Mouse (Mus musculus) adrenal gland, postnatal 14 days (tissue): ENCODE measurements at regions not wholly inside any gene's neighbourhood (a gene's known extent, or its start where the extent isn't known, plus 50 kb on each side); places are given as distances from the start of the nearest gene placed in this dataset.
A peak's percentile ranks its signal among the peaks of the same experiment; 100 is the strongest.

Experiments used
- DNase-seq: peaks from one replicate; pipeline ENCODE4 v3.0.0; 2021; ENCODE audit warnings: mixed read lengths

- no peak for DNase-seq
Observed at GRCm38 (mm10) chr1:183624266-183624665, 206.3 kb downstream of the Hhipl2 start.

DNA sequence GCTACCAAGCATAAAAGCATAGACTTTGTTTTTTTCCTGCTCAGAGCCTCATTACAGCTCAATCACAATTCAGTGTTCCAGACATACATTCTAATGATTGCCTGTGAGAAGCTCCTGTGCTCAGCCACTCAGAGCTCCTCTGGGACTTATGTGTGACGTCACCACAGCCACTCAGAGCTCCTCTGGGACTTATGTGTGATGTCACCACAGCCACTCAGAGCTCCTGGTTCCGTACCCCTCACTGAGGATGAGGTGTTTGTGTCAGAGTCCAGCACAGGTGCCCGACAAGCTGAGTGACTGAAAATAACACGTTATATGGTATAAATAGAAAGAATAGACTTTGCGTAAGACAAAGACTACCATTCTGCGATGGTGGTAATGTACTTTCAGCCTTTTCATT, 215.8 kb downstream of the Hhipl2 start:
- no peak for DNase-seq

DNA sequence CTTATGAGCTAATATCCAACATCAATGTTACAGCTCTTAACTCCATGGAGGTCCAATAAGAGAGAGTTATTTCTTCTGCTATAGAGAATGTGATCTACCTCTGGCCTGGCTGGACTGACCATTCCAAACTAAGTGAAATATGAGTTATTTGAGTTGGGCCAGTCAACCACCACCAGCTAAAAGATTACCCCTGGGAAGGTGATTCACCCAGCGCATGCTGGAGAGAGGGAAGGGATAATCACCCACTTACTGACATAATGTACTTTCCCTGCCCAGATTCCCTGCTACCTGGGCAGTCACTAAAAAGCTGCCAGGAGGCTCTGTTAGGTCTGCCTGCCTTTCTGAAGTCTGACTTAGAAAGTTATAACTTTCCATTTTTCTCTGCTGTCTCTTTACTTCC, 216.8 kb downstream of the Hhipl2 start:
- DNase-seq: no peak

DNA sequence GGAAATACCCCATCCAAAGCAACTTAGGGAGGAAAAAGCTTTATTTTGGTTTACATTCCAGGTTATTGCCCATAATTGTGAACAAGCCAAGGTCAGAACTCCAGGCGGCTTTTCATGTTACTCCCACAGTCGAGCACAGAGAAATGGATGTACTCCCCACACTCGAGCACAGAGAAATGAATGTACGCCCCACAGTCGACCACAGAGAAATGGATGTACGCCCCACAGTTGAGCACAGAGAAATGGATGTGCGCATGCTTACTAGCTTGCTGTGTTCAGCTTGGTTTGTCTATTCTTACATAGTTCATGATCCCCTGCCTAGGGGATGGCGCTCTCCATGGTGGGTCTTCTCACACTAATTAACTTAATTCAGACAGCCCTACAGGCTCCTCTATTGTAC, 219.2 kb downstream of the Hhipl2 start:
- no peak for DNase-seq

GRCm38 (mm10) chr1:183639332-183639731, 221.3 kb downstream of the Hhipl2 start:
- no peak for DNase-seq

DNA sequence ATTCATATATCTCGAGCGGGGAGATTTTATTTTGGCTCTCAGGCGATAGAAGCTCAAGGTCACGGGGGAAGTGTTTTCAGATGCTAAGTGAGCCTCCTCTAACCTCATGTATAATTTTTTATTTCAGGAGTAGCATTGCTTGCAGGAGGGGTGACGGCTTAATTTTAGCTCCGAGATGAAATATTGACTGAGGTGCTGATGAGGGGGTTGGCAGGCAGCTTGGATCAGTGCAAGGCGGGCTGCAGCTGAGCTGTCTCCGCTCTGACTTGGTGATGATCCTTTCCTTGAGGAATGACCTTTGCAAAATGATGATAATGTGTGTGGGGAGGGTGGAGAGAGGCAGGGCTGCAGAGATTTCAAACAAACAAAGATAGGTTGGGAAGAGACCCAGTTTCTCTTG, 222.6 kb downstream of the Hhipl2 start:
- DNase-seq: peak; percentile 11

DNA sequence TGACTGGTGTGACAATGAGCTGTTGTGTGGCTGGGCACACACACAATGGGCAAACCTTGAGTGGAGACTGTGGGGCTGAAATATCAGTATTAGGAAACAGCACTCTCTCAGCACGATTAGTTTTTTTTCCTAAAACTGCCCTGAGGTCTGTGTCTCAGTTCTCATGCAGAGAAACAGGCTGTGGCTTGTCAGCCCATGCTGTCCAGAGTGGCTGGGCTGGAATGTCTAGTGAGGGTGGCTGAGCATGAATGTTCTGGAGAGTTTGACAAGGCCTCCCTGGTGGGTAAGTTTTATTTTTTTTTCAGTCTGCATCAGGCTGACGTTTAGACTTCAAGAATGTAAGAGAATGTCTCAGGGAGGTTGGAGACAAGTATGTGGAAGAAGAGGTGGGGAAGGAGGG, 226.0 kb downstream of the Hhipl2 start:
- no peak for DNase-seq

DNA sequence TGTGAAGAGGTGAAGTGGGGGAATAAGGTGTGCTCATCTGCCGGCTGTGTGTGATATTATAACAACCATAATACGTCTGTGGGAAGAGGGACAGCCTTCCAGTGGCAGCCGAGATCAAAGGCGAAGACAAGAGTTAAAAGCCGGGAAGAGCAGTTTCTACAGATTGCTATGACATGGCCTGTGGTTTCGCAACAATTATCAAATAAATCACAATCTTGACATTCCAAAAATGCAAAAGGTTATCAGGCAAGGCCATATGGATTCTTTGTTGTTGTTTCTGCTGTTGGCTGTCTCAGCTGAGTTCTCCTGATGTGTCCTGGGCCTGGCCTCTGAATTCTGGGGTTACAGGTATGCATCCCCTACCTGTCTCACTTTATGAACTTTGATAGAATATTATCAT, 235.9 kb downstream of the Hhipl2 start:
- DNase-seq: peak; percentile 23

DNA sequence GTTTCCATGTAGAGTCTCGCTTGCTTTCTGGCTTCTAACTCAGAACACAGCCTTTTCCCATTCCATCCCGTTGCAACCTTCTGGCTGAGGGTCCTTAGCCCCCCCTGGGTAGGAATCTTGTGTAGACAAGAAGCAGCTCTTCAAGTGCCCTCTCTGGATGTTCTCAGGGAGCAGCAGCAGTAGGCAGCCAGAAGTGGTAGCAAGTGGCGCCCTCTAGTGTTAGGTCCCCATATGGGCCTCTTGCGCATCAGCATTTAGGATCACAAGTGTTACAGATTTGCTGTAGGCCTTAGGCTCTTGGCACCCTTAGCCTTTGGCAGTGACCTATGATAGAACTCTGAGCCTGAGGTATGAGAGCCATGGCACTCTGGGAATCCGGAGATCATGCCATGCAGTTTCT, 239.0 kb downstream of the Hhipl2 start:
- peak; percentile 81 for DNase-seq

DNA sequence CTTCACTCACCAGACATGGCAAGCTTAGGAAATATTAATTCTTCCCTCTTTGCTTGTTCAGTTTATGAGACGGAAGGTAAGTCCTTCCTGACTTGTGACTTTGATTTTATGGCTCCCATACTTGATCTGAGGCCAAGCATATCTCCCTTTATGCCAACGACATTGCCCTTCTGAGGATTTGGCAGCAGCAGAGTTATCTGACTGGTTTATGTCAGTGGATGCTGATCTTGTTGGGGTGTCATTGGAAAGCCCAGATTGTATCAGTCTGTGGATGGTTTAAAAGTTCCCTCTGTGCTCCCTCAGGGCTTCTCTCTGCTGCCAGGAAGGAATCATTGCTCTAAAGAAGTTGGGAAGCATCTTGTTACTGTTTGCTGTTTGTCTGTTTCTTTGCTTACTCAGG, 242.5 kb downstream of the Hhipl2 start:
- no peak for DNase-seq

DNA sequence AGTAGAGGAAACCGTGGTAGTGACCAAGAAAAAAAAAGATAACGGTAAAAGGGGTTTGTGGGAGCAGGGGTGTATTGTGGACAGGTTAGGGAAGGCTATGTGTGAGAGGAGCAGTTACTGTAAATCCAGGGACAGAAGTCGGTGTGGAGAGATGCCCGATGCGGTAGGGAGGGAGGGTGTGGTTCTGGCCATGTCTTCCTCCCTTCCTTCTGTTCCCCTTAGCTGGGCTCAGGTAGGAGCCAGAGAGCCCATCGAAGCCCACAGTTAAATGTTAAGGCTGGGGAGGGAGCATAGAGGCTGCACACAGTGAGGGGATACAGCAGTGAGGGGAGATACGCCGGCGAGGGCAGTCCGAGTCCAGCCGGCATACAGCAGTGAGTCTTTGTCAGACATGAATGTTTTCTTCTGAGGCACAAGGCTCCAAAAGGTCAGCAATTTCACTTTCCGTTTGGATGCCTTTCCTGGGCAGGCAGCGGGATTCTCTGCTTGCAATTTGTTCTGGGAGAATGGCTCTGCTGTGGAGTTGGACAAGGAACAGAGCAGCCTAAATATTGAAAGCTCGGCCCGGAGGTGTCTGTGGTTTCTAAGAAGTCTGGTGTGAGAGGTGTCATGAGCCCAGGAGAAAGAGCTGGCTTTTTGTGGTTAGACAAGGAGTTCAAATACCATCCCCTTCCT, 244.5 kb downstream of the Hhipl2 start:
- no peak for DNase-seq

GRCm38 (mm10) chr1:183669271-183669670, 251.3 kb downstream of the Hhipl2 start:
- no peak for DNase-seq

- DNase-seq: peak; percentile 47
Observed at GRCm38 (mm10) chr1:183669674-183670073, 251.7 kb downstream of the Hhipl2 start.

DNA sequence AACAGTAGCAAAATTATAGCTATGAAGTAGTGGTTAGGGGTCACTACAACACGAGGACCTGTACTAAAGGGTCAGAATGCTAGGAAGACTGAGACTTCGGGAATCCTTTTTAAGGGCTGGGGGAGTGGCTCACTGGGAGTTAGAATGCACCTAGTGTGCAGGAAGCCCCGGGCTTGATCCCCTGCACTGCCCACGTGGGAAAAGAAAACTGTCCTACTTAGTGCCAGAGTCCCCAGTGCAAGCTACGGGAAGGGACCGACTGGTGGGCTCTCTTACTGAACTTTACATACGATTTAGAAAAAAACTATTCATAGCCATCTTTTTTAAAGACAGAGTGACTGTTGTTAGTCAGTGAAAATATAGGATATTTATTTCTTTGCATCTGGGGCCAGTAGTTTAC, 252.5 kb downstream of the Hhipl2 start:
- DNase-seq: no peak

DNA sequence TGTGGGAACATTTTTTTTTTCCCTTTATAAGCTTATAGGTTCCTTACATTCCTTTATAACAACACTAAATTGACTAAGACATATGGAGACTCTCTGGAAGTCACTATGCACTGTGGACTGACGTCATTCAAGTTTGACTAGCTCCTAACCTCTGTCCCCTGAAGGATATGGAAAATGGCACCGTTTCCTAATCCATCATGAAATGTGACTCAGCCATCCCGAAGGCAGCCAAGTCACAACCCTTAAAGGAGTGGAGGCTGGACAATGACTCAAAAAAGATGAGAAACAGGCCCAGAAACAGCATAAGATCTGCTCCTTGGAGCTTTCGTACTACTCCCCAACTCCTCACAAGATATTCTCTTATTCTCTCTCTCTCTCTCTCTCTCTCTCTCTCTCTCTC, 253.5 kb downstream of the Hhipl2 start:
- DNase-seq: peak; percentile 31

- DNase-seq: no peak
Observed at GRCm38 (mm10) chr1:183672521-183672920, 254.5 kb downstream of the Hhipl2 start.

- no peak for DNase-seq
Observed at GRCm38 (mm10) chr1:183677585-183677984, 259.6 kb downstream of the Hhipl2 start.

DNA sequence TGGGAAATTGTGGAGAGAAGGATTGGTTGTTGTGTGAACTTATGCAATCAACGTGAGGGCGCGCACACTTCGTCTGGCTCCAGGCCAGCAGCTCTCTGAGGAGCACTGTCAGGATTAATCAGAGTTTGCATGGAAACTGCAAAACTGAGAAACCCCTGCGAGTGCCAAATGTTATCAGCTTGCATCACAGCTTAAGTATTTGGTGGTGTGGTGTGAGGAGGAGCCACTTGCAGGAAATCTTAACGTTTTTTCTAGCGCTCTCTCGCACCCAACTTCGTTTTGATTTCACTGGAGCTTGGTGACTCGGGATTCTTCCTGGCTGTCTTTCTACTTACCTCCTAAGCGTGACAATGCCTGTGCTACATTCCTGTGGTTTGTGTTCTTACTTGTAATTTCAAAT, 261.9 kb downstream of the Hhipl2 start:
- DNase-seq: peak; percentile 61

DNA sequence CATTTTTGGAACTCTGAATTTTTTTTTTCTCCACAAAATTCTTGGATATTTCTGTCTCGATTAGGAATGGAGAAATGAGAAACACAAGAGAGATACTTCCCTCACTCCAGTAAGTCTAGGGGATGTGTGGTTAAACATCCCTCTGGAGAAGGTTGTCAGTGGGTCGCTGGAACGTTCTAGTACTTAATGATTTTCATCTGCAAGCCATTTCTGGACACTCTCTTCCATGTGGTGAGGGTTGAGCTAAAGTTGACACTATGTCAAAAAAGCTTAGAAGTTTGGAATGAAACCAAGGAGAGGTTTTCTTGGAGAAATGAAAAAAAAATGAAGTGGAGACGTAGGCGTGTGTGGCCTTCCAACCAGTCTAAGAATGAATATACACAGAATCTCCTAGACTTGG, 268.0 kb downstream of the Hhipl2 start:
- DNase-seq: no peak

DNA sequence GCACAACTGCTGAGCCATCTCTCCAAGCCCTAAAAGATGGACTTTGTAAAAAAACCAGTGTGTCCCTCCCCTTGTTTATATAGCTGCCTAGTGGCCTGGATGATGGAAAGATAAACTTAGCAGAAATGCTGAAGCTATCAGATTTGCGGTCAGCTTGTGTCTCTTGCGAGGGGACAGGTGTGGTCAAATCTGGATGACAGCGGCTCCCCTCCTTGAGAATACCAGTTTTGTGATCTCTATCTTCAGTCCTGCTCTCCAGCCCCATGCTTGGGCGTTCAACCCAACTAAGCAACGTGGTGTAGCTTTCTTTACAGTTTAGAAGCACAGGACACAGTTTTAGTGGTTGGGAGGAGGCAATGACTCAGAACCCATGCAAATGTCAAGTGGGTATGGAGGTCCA, 274.7 kb downstream of the Hhipl2 start:
- DNase-seq: no peak

DNA sequence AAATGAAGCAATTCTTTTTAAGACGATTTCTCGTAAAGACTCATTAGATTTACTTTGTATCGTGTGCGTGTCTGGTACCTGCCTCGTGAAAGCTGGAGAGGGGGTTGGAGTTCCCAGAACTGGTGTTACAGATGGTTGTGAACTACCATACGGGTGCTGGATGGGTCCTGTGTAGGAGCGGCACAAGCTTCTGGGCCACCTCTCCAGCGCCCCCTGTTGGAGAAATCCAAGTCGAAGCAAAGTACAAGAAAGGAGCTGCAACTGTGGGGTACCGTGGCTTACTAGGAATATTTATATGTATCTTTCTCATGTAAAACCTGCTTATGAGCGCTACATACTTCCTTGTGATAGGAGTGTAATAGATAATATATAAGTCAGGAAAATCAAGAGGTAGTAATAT, 281.3 kb downstream of the Hhipl2 start:
- peak; percentile 31 for DNase-seq

DNA sequence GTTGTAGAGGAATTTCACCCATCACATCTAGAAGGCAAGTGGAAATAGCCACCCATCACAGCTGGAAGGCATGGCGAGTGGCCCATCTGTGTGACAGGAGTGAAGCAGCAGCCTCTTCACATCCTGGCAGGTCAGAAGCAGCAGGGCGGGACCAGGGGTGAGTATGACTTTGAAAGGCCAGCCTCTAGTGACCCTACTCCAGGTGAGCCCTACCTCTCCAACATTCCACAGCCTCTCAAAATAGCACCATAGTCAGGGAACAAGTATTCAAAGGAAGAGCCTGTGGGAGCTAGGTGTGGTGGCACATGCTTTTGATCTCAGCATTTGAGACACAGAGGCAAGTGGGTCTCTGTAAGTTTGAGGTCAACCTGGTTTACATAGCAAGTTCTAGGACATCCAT, 284.9 kb downstream of the Hhipl2 start:
- DNase-seq: no peak

DNA sequence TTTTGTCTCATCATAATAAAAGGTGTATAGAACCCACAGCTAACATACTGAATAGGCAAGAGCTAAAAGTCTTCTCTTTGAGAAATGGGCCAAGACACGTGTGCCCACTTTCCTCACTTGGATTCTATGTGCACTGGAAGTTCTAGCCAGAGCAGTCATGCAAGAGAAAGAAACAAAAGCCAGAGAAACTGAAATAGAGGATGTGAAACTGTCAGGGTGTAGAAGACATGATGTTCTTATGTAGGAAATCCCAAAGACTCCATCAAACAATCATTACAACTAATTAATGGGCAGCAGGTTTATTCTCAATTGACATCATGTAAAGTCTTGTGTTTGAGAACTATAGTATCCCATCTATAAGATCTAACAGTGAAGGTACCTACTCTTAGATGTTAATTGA, 294.9 kb downstream of the Hhipl2 start:
- no peak for DNase-seq

GRCm38 (mm10) chr1:183717060-183717459, 296.0 kb upstream of the Dusp10 start:
- no peak for DNase-seq

- no peak for DNase-seq
Observed at GRCm38 (mm10) chr1:183749126-183749525, 264.0 kb upstream of the Dusp10 start.
